Mouse (Mus musculus): ENCODE measurements around the gene Zfp944. TPM values are rescaled to one million over a fixed set of nuclear protein-coding genes. Genes with fewer than 3 reads are reported as not detected.
A peak's percentile ranks its signal among the peaks of the same experiment; 100 is the strongest.
"Not testable (repeated sequence)": the region's sequence is repeated elsewhere in the genome, so short reads cannot be mapped to it uniquely, and the experiment has no call there.

The Zfp944 gene
- polyA plus RNA-seq (2015; fragmentation: Nextera tagmentation; extraction: Ambion mirVana): 9.6 TPM in 2 replicates

DNA sequence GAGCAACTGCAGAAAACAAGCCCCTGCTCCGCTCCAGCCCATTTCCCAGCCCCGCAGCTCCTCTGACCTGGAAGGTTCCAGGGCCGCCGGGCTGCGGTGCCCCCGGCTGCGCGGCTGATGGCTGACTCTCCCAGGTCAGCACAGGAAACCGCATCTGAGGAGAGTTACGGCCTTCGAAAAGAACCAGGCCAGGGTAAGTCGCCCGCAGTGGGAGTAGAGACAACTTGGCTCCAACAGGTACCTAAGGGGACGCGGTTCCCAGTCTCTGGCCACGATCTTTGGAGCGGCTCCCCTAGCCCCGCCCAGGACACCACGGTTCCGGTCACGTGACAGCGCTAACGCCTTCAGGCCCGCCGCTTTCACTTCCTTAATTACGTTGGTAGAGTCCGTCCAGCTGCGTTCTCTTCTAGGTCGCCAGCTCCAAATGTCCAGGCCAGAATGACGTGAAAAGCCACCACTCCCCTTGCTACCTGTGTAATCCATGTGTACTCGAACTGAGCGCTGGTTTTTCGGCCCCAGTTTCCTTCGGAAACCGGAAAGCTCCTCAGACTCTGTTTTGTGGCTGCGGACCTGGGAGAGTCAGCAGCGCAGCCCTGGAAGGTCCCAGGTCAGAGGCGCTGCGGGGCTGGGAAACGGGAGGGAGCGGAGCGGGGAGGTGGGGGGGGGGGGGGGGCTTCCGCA is at the start of gene Zfp944, which contains the start of gene Zfp758:
Zfp944 (minus strand) TSS at position 300 of the 681 bp plus-strand sequence.
Zfp758 (plus strand) TSS at position 353 of the 681 bp plus-strand sequence.
- H3K4me1 ChIP-seq (replicated peaks; ENCODE audit: control insufficient read depth, insufficient read depth, low read length); H3K9me3 ChIP-seq (ENCODE audit: control insufficient read depth); H3K36me3 ChIP-seq (ENCODE audit: control insufficient read depth, insufficient read depth); H3K27me3 ChIP-seq (replicated peaks; ENCODE audit: control insufficient read depth, insufficient read depth, low read length): not testable (repeated sequence)
- ATAC-seq: peak; percentile 99
- H3K4me2 ChIP-seq (replicated peaks; ENCODE audit: low read depth): peak within 1 kb of the TSS; percentile 72
- H3K27ac ChIP-seq (ENCODE audit: low read depth, low read length): peak within 1 kb of the TSS; percentile 86
- peak within 1 kb of the TSS; percentile 71 for H3K9ac ChIP-seq (ENCODE audit: low read depth, low read length)
- WGBS: under 1% methylated on average over 28 of the region's 43 CpGs
- H3K4me3 ChIP-seq (ENCODE audit: low read depth, low read length): peak within 1 kb of the TSS; percentile 57

DNA sequence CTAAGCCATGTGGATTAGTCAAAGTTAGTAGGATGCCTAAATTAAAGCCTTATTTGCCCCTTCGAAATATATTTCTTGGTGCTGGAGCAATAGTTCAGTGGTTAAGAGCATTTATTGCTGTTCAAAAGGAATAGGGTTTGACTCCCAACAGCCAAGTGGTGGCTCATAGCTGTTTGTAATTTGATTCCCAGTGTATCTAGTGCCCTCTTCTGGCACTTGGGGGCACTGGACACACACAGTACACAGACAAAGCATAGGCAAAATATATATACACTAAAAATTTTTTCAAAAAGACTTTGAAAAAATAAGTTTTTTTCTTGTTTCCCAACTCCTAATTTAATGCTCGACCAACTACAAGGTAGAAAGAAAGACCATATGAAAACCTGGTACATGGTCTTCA is 49.6 kb upstream of the Zfp944 start:
- Histone ChIP-seq H3K27me3 (replicated peaks; ENCODE audit: control insufficient read depth, insufficient read depth, low read length) (no peaks in the 10 kb centered on the region), H3K36me3 (ENCODE audit: control insufficient read depth, insufficient read depth) (no peaks in the 10 kb centered on the region), H3K27ac (ENCODE audit: low read depth, low read length) (no peak overlapping the region), H3K9ac (ENCODE audit: low read depth, low read length) (no peak overlapping the region), H3K4me3 (ENCODE audit: low read depth, low read length) (no peak overlapping the region), H3K9me3 (ENCODE audit: control insufficient read depth) (no peaks in the 10 kb centered on the region), H3K4me1 (replicated peaks; ENCODE audit: control insufficient read depth, insufficient read depth, low read length) (no peaks in the 10 kb centered on the region), H3K4me2 (replicated peaks; ENCODE audit: low read depth) (no peak overlapping the region)
- WGBS: 77% methylated on average over 2 of the region's 2 CpGs
- peak; percentile 73 for TF ChIP-seq CTCF (IDR thresholded peaks at IDR 0.05; ENCODE audit: low read depth)
- no peak for ATAC-seq

DNA sequence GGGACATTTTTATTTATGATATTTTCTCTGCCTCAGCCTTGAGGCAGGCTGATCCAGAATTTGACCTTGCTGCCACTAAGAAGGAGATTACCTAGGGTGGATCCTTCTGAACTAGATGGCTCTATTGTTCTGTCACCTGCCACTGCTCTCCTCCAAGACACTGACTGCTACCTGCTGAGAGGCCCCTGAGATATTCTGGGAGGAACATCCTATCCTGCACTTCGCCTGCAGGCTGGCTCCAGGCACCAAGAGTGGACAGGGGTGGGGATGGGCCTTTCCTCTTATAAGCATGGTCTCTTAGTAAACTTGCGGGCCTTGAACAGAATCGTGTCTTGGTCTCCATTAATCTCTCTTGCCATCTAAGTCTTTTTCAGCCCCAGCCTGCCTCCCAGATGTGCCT is 2.7 kb upstream of the Zfp944 start:
- Histone ChIP-seq H3K4me1 (replicated peaks; ENCODE audit: control insufficient read depth, insufficient read depth, low read length) (no peaks in the 10 kb centered on the region), H3K27me3 (replicated peaks; ENCODE audit: control insufficient read depth, insufficient read depth, low read length) (no peaks in the 10 kb centered on the region), H3K9me3 (ENCODE audit: control insufficient read depth) (peaks cover 3% of the 10 kb centered on the region; the same call in 1 of the 2 replicates), H3K4me3 (ENCODE audit: low read depth, low read length) (no peak overlapping the region), H3K4me2 (replicated peaks; ENCODE audit: low read depth) (no peak overlapping the region), H3K9ac (ENCODE audit: low read depth, low read length) (no peak overlapping the region), H3K27ac (ENCODE audit: low read depth, low read length) (no peak overlapping the region), H3K36me3 (ENCODE audit: control insufficient read depth, insufficient read depth) (peaks cover 11% of the 10 kb centered on the region; the same call in 1 of the 2 replicates)
- no peak for TF ChIP-seq CTCF (IDR thresholded peaks at IDR 0.05; ENCODE audit: low read depth)
- ATAC-seq: no peak
- WGBS: 93% methylated on average over 3 of the region's 3 CpGs

DNA sequence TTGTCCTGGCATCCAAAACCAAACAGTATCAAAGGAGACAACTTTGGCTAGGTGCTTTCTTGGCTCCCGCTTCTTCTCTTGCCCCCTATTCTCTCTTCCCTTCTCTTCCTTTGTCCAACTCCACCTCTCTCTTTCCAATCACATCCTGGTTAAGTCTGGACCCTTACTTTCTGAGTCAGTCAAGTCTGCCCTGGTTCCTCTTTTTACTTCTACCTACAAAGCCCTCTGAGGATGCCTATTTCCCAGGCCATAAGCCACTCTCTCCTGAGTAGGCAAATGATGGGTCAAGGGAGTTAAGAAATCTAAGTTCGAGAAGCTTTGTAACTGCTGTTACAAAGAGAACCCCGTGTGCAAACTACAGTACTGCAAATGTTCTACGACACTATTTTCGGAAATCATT is 628 bp downstream of the Zfp944 start:
- H3K9ac ChIP-seq (ENCODE audit: low read depth, low read length): peak overlapping the region; percentile 71; the same call in 1 of the 2 replicates
- H3K4me2 ChIP-seq (replicated peaks; ENCODE audit: low read depth): peak overlapping the region; percentile 72
- peaks cover 3% of the 10 kb centered on the region; the same call in 1 of the 2 replicates for H3K9me3 ChIP-seq (ENCODE audit: control insufficient read depth)
- no peak for ATAC-seq
- no peak overlapping the region for H3K27ac ChIP-seq (ENCODE audit: low read depth, low read length)
- no peaks in the 10 kb centered on the region for H3K4me1 ChIP-seq (replicated peaks; ENCODE audit: control insufficient read depth, insufficient read depth, low read length)
- H3K27me3 ChIP-seq (replicated peaks; ENCODE audit: control insufficient read depth, insufficient read depth, low read length): no peaks in the 10 kb centered on the region
- WGBS: 26% methylated on average over 5 of the region's 5 CpGs
- TF ChIP-seq CTCF (IDR thresholded peaks at IDR 0.05; ENCODE audit: low read depth): no peak
- peak overlapping the region; percentile 57 for H3K4me3 ChIP-seq (ENCODE audit: low read depth, low read length)
- peaks cover 3% of the 10 kb centered on the region for H3K36me3 ChIP-seq (ENCODE audit: control insufficient read depth, insufficient read depth)

DNA sequence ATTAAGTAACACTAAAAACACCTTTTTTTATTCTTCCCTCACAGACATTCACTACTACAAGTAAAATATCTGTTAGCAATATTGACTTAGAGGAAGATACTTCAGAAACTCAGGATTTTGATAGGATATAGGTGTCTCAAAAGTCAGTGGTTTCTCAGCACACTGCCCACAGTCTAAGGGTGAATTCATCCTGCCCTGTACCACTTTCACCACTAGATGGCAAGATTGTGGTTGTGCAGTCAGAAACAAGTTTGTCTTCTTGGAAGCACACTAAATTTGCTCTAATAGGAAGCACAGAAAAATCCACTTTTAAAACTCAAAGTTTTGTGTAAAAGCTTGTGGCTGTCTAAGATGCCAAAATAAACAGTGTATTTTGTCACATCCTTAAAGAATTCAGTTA is 8.4 kb downstream of the Zfp944 start:
- no peaks in the 10 kb centered on the region for H3K9me3 ChIP-seq (ENCODE audit: control insufficient read depth)
- no peaks in the 10 kb centered on the region for H3K27me3 ChIP-seq (replicated peaks; ENCODE audit: control insufficient read depth, insufficient read depth, low read length)
- no peaks in the 10 kb centered on the region for H3K4me1 ChIP-seq (replicated peaks; ENCODE audit: control insufficient read depth, insufficient read depth, low read length)
- TF ChIP-seq CTCF (IDR thresholded peaks at IDR 0.05; ENCODE audit: low read depth): peak; percentile 84
- no peak overlapping the region for H3K9ac ChIP-seq (ENCODE audit: low read depth, low read length)
- no peak overlapping the region for H3K4me2 ChIP-seq (replicated peaks; ENCODE audit: low read depth)
- H3K27ac ChIP-seq (ENCODE audit: low read depth, low read length): no peak overlapping the region
- no peak for ATAC-seq
- H3K4me3 ChIP-seq (ENCODE audit: low read depth, low read length): no peak overlapping the region
- peaks cover 17% of the 10 kb centered on the region for H3K36me3 ChIP-seq (ENCODE audit: control insufficient read depth, insufficient read depth)

DNA sequence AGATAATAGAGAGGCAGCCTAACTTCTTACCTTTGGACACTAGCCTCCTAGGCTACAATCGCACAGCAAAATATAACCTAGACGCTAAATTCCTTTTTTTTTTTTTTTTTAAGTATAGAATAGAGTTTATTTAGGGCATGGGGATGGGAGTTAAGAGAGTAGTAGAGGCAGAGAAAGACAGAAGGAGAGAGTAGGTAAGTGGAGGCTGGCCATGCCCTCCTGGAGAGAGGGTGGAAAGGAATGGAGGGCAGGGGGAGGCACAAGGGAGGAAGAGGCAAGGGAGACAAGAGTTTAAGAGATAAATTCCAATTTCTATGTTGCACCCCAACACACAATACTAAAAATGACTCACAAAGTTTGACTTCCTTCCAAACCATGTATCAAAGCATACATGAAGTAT is 46.0 kb downstream of the Zfp944 start:
- H3K27ac ChIP-seq (ENCODE audit: low read depth, low read length): peak overlapping the region; percentile 88; the same call in 1 of the 2 replicates
- H3K27me3 ChIP-seq (replicated peaks; ENCODE audit: control insufficient read depth, insufficient read depth, low read length); H3K36me3 ChIP-seq (ENCODE audit: control insufficient read depth, insufficient read depth); H3K9me3 ChIP-seq (ENCODE audit: control insufficient read depth); ATAC-seq; H3K4me1 ChIP-seq (replicated peaks; ENCODE audit: control insufficient read depth, insufficient read depth, low read length): not testable (repeated sequence)
- H3K9ac ChIP-seq (ENCODE audit: low read depth, low read length): peak overlapping the region; percentile 62; the same call in 1 of the 2 replicates
- H3K4me2 ChIP-seq (replicated peaks; ENCODE audit: low read depth): peak overlapping the region; percentile 66
- 2% methylated on average over 2 of the region's 2 CpGs for WGBS
- H3K4me3 ChIP-seq (ENCODE audit: low read depth, low read length): peak overlapping the region; percentile 58

All from intestine, postnatal 0 days (tissue).